Mouse (Mus musculus): ENCODE data around the gene Ypel1. TPM values are rescaled to one million over a fixed set of nuclear protein-coding genes. Genes with fewer than 3 reads are reported as not detected.

Gene Ypel1
- 0.34 TPM for polyA plus RNA-seq (2014; fragmentation: Illumina TruSeq; extraction: RNeasy Lipid Tissue Mini Kit (QIAGEN cat#74804); ENCODE audit: low read depth, low replicate concordance)

DNA sequence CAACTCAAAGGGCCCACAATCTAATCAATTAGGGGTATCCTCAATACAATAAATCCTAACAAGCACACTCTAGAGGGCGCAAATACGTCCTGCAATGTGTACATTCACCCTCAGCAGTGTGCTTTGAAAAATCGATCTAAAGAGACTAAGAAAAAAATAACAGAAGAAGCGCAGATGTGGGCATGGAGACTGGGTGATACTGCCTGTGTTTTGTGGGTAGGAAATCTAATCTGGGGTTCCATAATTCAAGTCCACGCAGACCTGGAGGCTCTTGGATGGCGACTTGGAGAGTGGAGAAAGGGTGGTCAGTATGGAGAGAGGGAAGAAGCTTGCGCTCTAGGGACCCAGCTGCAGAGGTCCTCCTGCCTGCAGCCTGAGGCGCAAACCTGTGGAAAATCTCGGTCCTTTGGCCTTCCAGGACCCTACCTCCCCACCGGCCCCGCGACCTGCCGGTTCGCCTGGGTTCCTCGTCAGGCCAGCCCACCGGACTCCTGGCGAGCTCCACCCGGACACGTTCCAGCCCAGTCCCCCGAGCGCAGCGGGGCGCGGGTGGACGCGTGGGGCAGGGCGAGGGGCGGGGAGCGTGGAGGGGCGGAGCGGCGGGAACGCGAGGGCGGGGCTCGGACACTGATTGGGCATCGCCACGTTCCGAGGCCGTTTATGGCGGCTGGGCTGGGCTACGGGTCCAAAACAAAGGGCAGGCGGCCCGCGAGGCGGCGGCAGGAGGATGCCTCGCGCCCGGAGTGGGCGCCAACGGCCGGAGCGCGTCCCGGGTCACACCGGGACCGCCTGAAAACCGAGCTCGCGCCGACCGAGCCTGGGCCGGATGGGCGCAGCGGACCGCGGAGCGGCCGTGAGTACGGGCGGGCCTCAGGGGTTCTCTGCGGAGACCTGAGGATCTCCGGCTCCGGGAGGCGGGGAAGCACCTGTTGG is at the start of gene Ypel1:
Gene Ypel1 (plus strand): TSS at position 186 of the 933 bp plus-strand sequence.

GRCm38 (mm10) chr16:17110771-17111743 is 41.6 kb downstream of the Ypel1 start, which contains the start of gene Ppil2:
Gene Ppil2 (minus strand): TSS chr16:17111257.

DNA sequence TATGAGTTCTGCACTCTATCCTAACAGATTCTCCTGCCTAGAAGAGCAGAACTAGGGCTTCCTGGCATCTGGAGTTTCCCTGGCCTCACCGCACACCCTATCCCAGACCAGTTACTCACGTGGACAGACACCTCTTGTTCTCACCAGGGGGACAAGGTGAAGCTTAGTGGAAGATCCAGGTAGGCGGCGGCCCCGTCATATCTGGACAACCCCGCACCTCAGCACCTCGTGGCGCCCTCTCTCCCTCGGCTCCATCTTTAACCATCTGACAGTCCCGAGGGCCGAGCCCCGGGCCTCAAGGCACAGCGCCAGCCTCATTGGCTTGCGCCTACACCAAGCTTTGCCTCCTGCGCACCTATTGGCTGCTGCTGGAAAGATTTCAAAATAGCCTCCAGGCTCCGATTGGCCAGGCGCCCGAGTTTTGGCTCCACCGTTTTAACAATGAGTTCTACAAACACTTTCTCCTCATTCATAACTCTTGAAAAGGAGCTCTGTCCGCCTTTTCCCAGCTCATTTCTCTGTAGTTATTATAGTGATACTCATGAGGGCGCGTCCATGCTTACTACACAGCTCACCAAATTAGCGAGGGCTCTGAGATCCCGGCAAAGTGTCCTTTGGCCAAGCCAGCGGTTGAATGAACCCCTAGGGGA is 55.5 kb downstream of the Ypel1 start, which contains the start of gene 2610318N02Rik:
Gene 2610318N02Rik (minus strand): TSS at position 297 of the 650 bp plus-strand sequence.

DNA sequence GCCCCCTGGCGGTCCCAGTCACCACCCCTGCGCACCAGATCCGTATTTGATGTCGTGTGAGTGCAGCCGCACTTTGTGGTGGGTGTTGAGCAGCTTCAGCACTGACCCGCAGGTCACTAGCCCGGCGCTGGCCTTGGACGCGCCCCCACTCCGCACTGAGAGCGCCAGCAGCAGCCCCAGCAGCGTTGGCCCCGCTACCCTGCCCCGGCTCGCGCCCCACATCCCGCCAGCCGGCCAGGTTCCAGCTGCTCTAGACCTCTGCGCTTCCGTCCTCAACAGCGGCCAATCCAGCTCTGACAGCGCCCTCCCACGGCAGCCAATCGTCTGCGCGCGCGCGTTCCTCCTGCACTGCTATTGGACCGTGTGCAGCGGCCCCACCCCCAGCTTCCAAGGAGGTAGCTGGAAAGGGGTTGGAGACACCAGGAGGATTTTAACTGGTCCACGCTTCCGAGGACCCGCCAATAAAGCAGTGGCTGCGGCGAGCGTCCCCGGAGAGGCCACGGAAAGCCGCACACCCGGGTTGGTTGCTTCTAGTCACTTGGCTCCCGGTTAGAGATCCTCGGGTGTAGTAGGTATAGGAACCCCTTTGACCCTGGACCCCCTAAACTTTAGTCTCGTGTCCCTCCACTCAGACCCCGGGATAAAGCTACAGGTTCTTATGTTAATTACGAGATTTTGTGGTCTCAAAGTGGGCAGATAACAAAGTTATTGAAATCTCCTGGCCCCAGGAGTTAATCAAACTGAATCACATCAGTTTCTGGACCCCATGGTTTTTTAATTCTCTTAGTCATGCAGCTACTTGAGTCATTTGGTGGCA is 62.8 kb downstream of the Ypel1 start, which contains the start of gene Sdf2l1:
Gene Sdf2l1 (minus strand): TSS at position 295 of the 817 bp plus-strand sequence.

Other genes with a start within 250 kb of the Ypel1 start
- not detected for gene Spag6l, start 240.2 kb upstream of the Ypel1 start, polyA plus RNA-seq (2014; fragmentation: Illumina TruSeq; extraction: RNeasy Lipid Tissue Mini Kit (QIAGEN cat#74804); ENCODE audit: low read depth, low replicate concordance)
- not detected for gene Igll1, start 205.7 kb upstream of the Ypel1 start, polyA plus RNA-seq (2014; fragmentation: Illumina TruSeq; extraction: RNeasy Lipid Tissue Mini Kit (QIAGEN cat#74804); ENCODE audit: low read depth, low replicate concordance)
- gene Top3b, start 199.0 kb upstream of the Ypel1 start, polyA plus RNA-seq (2014; fragmentation: Illumina TruSeq; extraction: RNeasy Lipid Tissue Mini Kit (QIAGEN cat#74804); ENCODE audit: low read depth, low replicate concordance): 7.2 TPM
- not detected for gene Vpreb1, start 198.9 kb upstream of the Ypel1 start, polyA plus RNA-seq (2014; fragmentation: Illumina TruSeq; extraction: RNeasy Lipid Tissue Mini Kit (QIAGEN cat#74804); ENCODE audit: low read depth, low replicate concordance)
- gene Ppm1f, start 173.2 kb upstream of the Ypel1 start, polyA plus RNA-seq (2014; fragmentation: Illumina TruSeq; extraction: RNeasy Lipid Tissue Mini Kit (QIAGEN cat#74804); ENCODE audit: low read depth, low replicate concordance): 4.8 TPM
- 111 TPM for gene Mapk1, start 86.3 kb upstream of the Ypel1 start, polyA plus RNA-seq (2014; fragmentation: Illumina TruSeq; extraction: RNeasy Lipid Tissue Mini Kit (QIAGEN cat#74804); ENCODE audit: low read depth, low replicate concordance)
- 38.8 TPM for gene Ppil2, start 41.6 kb downstream of the Ypel1 start, polyA plus RNA-seq (2014; fragmentation: Illumina TruSeq; extraction: RNeasy Lipid Tissue Mini Kit (QIAGEN cat#74804); ENCODE audit: low read depth, low replicate concordance)
- not detected for gene 2610318N02Rik, start 55.5 kb downstream of the Ypel1 start, polyA plus RNA-seq (2014; fragmentation: Illumina TruSeq; extraction: RNeasy Lipid Tissue Mini Kit (QIAGEN cat#74804); ENCODE audit: low read depth, low replicate concordance)
- gene Sdf2l1, start 62.7 kb downstream of the Ypel1 start, polyA plus RNA-seq (2014; fragmentation: Illumina TruSeq; extraction: RNeasy Lipid Tissue Mini Kit (QIAGEN cat#74804); ENCODE audit: low read depth, low replicate concordance): 16.2 TPM
- not detected for gene Ydjc, start 74.9 kb downstream of the Ypel1 start, polyA plus RNA-seq (2014; fragmentation: Illumina TruSeq; extraction: RNeasy Lipid Tissue Mini Kit (QIAGEN cat#74804); ENCODE audit: low read depth, low replicate concordance)
- not detected for gene Ccdc116, start 77.5 kb downstream of the Ypel1 start, polyA plus RNA-seq (2014; fragmentation: Illumina TruSeq; extraction: RNeasy Lipid Tissue Mini Kit (QIAGEN cat#74804); ENCODE audit: low read depth, low replicate concordance)
- 130 TPM for gene Ube2l3, start 133.0 kb downstream of the Ypel1 start, polyA plus RNA-seq (2014; fragmentation: Illumina TruSeq; extraction: RNeasy Lipid Tissue Mini Kit (QIAGEN cat#74804); ENCODE audit: low read depth, low replicate concordance)
- not detected for gene Rimbp3, start 138.9 kb downstream of the Ypel1 start, polyA plus RNA-seq (2014; fragmentation: Illumina TruSeq; extraction: RNeasy Lipid Tissue Mini Kit (QIAGEN cat#74804); ENCODE audit: low read depth, low replicate concordance)
- 0.40 TPM for gene Hic2, start 163.9 kb downstream of the Ypel1 start, polyA plus RNA-seq (2014; fragmentation: Illumina TruSeq; extraction: RNeasy Lipid Tissue Mini Kit (QIAGEN cat#74804); ENCODE audit: low read depth, low replicate concordance)
- not detected for gene Tmem191c, start 206.4 kb downstream of the Ypel1 start, polyA plus RNA-seq (2014; fragmentation: Illumina TruSeq; extraction: RNeasy Lipid Tissue Mini Kit (QIAGEN cat#74804); ENCODE audit: low read depth, low replicate concordance)

Data from liver, adult 10 weeks (tissue).